Mouse (Mus musculus) right cerebral cortex, postnatal 4 days (tissue): ENCODE measurements around the gene Tmprss11b.

Experiments
- DNase-seq: peaks from one replicate; pipeline ENCODE4 v3.0.0-alpha.2; 2022

Gene Tmprss11b

DNA sequence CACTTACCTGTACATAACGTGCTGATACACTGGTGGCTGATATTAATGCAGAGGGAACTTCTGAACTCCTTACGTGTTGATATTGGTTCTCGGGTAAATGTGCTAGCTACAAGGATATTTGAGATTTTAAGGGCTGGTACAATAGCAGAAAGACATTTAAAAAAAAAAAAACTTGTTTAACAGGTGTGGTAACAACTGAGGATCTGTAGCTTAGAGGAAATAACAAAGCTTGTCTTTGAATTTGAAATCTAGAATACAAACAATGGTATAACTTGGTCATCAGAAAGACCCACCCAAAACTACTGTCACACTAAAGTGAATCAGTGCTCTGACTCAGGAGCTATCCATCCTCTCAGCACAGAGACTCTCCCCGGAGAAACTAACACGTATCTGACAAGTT, at the start of gene Tmprss11b:
TSS of gene Tmprss11b (minus strand) at position 101 of the 400 bp plus-strand sequence.
- no peak for DNase-seq

DNA sequence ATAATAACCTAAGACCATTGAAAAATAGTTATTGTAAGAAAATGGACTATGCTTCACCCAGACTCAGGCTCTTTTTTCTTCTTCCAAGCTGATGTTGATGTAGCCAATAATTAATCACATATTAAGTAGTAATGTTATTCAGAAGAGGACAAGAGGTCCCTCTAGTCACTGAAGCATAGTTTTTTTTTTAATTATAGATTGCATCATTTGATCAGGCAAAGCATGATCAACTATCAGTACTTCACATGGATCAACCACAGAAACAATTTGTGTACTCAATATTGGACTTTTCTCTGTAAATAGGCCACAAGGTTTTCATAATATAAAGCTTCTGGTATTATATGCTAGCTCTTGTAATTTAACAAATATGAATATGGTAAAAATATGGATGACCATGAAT, 48.9 kb upstream of the Tmprss11b start:
- no peak for DNase-seq

DNA sequence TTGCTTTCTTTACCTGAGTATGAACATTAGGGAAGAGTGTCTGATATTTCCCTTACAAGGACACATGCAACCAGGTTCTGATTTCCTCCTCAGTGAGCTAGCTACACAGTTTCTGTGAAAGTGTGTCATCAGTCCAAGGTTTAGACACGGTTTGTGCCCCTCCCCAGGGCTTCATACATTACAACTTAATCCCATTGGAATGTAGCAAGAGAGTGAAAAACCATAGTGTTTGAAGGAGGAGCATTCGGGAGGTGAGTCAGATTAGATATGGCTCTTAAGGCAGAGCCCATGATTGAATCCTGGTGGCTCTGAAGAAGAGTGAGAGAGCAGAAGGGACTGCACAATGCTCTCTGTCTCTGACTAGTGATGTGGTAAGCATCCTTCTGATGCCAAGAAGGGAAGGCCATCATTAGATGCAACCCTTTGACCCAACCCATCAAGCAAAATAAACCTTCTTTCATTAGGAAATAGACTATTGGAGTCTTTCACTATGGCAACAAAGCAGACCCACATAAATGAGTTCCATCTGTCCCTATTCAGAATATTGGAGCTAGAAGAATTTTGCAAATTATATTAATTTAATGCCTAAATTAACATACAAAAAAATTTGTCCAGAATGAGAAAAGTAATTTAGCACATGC, 46.8 kb upstream of the Tmprss11b start:
- no peak for DNase-seq

DNA sequence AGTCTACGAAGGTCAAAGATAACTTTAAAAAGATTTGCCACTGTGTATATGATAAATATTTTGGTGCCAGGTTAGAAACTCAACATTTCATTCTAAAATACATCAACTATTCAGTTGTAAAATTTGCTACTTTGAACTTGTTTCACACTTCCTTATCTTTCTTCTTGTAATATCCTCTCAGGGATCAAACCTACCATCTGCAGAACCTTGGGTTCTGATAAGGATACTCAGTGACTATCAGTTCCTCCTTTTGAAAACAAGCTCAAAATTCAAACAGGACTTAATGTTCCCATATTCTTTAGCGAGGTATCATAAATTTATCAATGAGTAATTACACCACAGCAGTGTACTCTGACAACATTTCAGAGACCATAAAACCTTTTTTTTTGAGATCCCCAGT, 38.8 kb upstream of the Tmprss11b start:
- DNase-seq, result no peak

DNA sequence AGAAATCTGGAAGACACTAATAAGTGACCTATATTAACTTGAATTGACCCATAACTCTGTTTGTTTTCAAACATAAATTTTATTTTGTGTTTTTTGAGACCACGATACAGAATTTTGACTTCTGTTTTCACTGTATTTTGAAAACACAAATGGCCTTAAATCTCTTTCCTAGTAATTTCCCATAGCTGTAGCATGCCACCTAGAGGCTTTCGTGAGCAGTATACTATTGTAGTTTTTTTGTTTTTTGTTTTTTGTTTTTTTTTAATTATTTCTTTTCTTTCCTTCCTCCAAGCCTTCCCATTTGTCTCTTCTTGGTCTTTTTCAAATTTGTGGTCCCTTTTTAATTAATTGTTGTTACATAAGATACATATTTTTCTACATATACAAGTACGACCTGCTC, 28.8 kb upstream of the Tmprss11b start:
- DNase-seq, result no peak

DNA sequence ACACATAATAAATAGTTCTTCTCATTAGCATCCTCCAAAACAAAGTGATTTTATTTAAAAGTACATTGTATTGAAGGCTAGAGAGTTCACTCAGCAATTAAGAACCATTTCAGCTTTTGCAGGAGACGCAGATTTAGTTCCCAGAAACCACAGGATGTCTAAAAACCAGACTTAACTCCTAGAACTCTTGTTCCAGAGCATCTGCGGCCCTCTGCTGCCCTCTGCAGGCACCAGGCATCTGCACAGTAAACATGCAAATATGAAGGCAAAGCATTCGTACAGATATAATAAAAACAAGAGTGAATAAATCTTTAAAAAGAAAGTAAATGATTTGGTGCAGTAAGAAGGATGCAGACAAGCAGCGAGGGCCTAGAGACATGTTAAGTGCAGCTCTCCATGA, 8.5 kb upstream of the Tmprss11b start:
- DNase-seq, result peak; percentile 90

DNA sequence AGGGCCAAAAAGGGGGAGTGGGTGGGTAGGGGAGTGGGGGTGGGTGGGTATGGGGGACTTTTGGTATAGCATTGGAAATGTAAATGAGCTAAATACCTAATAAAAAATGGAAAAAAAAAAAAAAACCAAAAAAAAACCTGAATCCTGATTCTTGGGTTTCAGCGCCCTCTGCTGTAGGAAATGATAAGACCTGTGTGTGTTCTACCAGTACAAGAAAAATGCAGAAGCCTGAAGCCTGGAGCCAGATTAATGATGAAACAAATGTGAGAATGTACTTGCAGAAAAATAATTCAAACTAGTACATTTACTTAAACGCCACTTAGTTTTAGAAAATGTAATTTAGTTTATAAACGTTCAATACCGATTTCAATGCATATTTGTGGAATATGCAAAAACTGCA, 27.0 kb downstream of the Tmprss11b start:
- peak; percentile 66 for DNase-seq

DNA sequence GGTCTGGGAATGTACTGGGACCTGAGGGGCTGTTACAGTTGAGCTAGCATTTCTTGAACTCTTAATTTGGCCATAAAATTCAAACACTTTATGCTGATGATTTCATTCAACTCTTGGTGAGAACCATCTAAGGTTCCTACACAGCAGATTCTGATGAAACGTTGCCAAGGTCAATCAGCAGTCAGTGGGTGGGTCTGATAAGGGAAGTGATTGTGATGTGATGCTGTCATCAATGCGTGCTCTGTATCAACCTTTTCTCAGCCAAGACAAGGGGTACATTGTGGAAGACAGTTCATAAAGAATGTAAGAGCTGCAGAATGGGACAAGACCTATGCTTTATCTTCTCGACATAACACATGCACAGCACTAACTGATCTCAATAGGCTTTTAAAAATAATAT, 35.4 kb downstream of the Tmprss11b start:
- DNase-seq, result no peak

DNA sequence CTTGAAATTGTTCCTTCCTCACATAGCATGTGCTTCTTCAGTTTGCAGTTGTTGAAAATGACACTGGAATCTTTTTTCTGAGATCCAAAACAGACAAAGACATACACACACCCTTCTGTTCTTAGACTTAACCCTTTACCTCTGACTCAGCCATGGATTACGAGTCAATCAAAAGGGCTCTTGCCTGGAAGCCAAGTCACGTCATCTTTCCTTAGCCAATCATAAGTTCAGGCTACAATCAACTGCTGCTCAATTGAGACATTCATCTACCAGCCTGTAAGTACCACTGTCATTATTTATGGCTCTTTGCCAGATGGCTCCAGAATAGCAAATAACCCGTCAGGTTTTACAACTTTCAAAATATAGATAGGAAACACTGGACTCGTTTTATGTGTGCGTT, 43.8 kb downstream of the Tmprss11b start, which contains the start of gene Tmprss11f:
TSS of gene Tmprss11f (minus strand) at position 101 of the 400 bp plus-strand sequence.
- no peak for DNase-seq

DNA sequence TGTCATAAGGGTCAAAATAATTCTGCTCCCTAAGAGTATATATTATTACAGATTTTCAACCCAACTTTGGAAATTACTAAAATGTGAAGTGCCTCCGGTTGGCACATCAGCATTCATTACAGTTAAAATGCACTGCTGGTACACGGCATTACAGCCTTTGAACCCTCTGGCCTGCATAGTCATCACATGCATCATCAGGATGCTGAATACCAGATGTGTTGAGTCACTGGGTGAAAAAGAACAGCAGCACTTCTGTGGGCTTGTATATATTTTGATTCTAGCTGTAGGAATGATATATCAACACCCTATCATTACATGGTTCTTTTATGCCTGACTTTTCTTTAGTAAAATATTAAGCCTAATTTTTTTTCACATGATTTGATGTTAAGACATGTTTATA, 45.5 kb downstream of the Tmprss11b start:
- DNase-seq, result no peak

DNA sequence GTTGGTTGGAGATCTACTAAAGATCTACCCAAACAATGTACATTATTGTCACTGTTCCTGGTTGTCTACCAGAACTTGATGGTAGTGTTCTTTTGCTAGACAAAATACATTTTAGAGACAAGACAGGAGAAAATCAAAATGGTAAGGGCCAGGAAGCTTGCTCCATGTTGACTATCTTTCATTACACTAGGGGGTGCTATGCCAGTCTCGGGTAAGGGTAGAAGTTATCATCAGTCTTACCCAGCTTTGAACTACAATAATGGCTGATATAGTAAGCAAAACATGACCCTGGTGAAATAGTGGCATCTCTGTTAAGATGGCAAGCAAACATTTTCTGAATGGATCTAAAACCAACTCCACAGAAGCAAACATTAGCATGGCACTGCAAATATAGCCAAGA, 54.4 kb downstream of the Tmprss11b start:
- DNase-seq, result no peak
